Mouse (Mus musculus) lung, adult 2 months (tissue): ENCODE measurements at regions not wholly inside any gene's neighbourhood (a gene's known extent, or its start where the extent isn't known, plus 50 kb on each side); places are given as distances from the start of the nearest gene placed in this dataset.

Experiments
- CTCF ChIP-seq: fragments of 200-500 bp; IDR thresholded peaks from 2 replicates; pipeline ENCODE4 v1.5.1; 2011; ENCODE audit warnings: mild to moderate bottlenecking, low read length, control low read depth; ENCODE audit not compliant: insufficient read depth
- POLR2A ChIP-seq: fragments of 200-500 bp; IDR thresholded peaks from 2 replicates; pipeline ENCODE4 v1.6.1; 2011; ENCODE audit warnings: low read depth, mild to moderate bottlenecking, control low read depth, low read length, borderline replicate concordance; ENCODE audit errors: extremely low read depth

DNA sequence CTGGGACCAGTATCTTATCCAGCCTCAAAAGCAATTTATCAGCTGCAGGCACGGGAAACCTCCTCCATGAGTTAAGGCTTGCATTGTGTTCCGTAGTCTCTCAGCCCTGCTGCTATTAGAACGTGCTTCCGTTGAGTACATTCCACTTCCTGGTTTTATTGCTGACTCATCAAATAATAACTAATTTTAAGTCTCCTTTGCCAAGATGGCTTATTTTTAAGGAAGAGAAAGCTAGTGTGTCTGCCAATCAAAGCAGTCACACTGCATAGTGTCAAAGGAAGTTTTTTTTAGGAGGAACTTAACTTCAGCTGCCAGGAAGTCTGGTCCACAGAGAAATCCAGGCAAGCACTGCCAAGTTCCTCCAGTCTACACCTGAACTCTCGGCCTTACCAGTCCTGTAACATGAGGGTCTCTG lies 269.2 kb upstream of the Clec14a start:
- TF ChIP-seq POLR2A = no peak
- TF ChIP-seq CTCF = no peak
